Mouse (Mus musculus): ENCODE results near the gene Lpp.

- TF ChIP-seq CTCF (IDR thresholded peaks at IDR 0.05; ENCODE audit: low read depth): no peak
- TF ChIP-seq EP300 (IDR thresholded peaks at IDR 0.05; ENCODE audit: low read depth): no peak
These were observed 424.1 kb downstream of the Lpp start for GRCm38 (mm10) chr16:24817381-24817780.

Data from liver, postnatal 0 days (tissue).